Mouse (Mus musculus) testis, adult 2 months (tissue): ENCODE results near the gene Myl9. TPM values are rescaled to one million over a fixed set of nuclear protein-coding genes. Genes with fewer than 3 reads are reported as not detected.

Experiments used
- H3K27ac ChIP-seq: fragments of 200-500 bp; 2 replicates; pipeline ENCODE4 v1.5.1; 2012; ENCODE audit warnings: low read depth, low read length; ENCODE audit not compliant: control insufficient read depth, insufficient read depth
- H3K27me3 ChIP-seq: fragments of 200-500 bp; 2 replicates; pipeline ENCODE4 v1.6.1; 2012; ENCODE audit warnings: mild to moderate bottlenecking, low read length, moderate library complexity; ENCODE audit not compliant: control insufficient read depth, insufficient read depth
- H3K36me3 ChIP-seq: fragments of 200-500 bp; 2 replicates; pipeline ENCODE4 v1.6.1; 2012; ENCODE audit warnings: mild to moderate bottlenecking, low read length; ENCODE audit not compliant: control insufficient read depth, insufficient read depth
- H3K4me1 ChIP-seq: fragments of 200-500 bp; 2 replicates; pipeline ENCODE4 v1.6.1; 2012; ENCODE audit warnings: low read length; ENCODE audit not compliant: control insufficient read depth, insufficient read depth
- H3K4me3 ChIP-seq: fragments of 200-500 bp; 2 replicates; pipeline ENCODE4 v1.5.1; 2012; ENCODE audit warnings: low read depth, mild to moderate bottlenecking, low read length, moderate library complexity, mixed read lengths; ENCODE audit not compliant: control insufficient read depth
- CTCF ChIP-seq: fragments of 200-500 bp; IDR thresholded peaks from 2 replicates; pipeline ENCODE4 v1.5.1; 2012; ENCODE audit warnings: low read depth, mild to moderate bottlenecking, inconsistent platforms, low read length, moderate library complexity; ENCODE audit not compliant: control insufficient read depth, insufficient read depth, insufficient replicate concordance
- POLR2A ChIP-seq: fragments of 200-500 bp; IDR thresholded peaks from 2 replicates; pipeline ENCODE4 v1.6.1; 2012; ENCODE audit warnings: low read depth, mild to moderate bottlenecking, inconsistent platforms, low read length, moderate library complexity; ENCODE audit not compliant: control insufficient read depth
- polyA plus RNA-seq: library from polyadenylated mRNA; depleted of rRNA; stranded (reverse); fragments of >200 nt; gene quantifications from 2 replicates; pipeline ENCODE4 v1.2.3, GENCODE M21; 2012; rRNA removed

Myl9 gene
- 68.0 and 106 TPM in 2 replicates for polyA plus RNA-seq

DNA sequence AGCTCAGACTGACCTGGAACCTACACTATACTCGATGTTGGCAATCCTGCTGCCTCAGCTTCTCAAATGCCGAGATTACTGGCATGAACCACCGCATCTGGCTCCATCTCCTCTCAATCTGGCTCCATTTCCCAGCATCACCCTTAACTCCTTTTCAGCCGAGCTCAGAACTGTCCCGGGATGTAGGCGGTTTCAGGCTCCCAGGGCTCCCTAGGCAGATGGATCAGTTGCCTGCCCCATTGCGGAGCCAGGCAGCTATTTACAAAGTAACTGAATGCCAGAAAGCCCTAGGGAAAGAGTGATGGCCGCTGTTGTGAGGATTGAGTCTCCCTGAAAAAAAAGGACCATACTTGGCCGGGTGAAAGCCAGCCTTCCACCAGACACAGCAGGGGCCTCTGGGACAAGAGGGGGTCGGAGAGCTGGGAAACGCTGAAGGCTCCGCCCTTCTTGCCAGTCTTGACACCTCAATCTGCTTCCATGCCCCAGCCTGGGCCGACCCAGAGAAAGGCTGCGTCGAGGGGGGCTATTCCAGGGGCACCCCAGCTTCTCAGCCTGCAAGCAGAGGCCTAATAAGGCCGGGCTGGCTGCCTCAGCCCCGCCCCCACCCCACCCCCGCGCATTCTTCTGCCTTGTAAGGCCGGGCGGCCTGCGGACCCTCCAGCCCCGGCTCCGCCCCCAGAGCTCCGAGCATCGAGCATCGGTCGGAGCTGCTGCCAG lies at the start of gene Myl9:
Gene Myl9, plus strand, starts transcription at position 683 of the 717 bp plus-strand sequence.
- peak within 1 kb of the TSS; percentile 87 for H3K27ac ChIP-seq
- no peaks in the 10 kb centered on the region for H3K36me3 ChIP-seq
- H3K27me3 ChIP-seq, result no peaks in the 10 kb centered on the region
- H3K4me1 ChIP-seq, result peaks cover 17% of the 10 kb centered on the region
- H3K4me3 ChIP-seq, result peak within 1 kb of the TSS; percentile 80
- TF ChIP-seq CTCF (no peak), POLR2A (no peak)

DNA sequence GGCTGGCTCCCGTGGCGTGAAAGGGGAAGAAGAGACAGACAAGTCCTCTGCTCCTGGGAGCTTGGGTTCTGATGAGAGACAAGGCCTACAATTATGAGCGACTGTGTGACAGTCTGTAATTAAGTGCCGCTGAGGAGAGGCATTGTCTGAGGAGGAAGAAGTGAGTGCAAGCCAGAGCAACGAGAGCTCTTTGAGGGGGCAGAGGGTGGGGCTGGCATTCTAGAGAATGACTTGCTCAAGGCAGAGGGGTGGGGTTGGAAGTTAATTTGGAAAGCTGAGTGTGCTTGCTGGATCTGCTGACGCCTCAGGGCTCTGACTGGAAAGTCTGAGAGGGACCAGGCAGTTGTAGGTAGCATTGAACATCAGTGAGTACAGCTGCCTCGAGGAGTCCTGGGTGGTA lies 48.9 kb upstream of the Myl9 start:
- TF ChIP-seq POLR2A (no peak), CTCF (no peak)
- Histone ChIP-seq H3K27ac (no peak overlapping the region), H3K36me3 (no peaks in the 10 kb centered on the region), H3K4me1 (peaks cover 18% of the 10 kb centered on the region), H3K4me3 (no peak overlapping the region), H3K27me3 (no peaks in the 10 kb centered on the region)

DNA sequence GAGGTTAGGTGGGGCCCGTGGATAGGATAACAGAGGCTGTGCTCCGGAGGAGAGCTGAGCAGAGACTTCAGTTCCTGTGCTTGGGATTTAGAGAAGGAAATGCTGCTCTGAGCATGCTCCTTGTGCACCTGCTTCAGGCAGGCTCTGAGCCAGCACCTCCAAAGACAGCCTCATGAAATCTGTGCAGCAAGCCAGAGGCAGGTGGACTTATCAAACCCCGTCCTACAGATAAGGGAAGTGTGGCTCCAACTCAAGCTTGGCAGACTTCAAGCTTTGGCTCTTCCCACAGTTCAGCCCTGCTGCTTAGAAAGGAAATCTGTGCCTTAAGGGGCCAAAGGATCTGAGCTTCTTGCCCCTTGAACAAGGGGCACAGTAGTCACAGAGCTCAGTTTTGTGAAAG lies 48.3 kb upstream of the Myl9 start:
- H3K27me3 ChIP-seq, result no peaks in the 10 kb centered on the region
- no peaks in the 10 kb centered on the region for H3K36me3 ChIP-seq
- H3K4me3 ChIP-seq, result no peak overlapping the region
- peaks cover 13% of the 10 kb centered on the region for H3K4me1 ChIP-seq
- no peak overlapping the region for H3K27ac ChIP-seq
- no peak for TF ChIP-seq CTCF
- no peak for TF ChIP-seq POLR2A

DNA sequence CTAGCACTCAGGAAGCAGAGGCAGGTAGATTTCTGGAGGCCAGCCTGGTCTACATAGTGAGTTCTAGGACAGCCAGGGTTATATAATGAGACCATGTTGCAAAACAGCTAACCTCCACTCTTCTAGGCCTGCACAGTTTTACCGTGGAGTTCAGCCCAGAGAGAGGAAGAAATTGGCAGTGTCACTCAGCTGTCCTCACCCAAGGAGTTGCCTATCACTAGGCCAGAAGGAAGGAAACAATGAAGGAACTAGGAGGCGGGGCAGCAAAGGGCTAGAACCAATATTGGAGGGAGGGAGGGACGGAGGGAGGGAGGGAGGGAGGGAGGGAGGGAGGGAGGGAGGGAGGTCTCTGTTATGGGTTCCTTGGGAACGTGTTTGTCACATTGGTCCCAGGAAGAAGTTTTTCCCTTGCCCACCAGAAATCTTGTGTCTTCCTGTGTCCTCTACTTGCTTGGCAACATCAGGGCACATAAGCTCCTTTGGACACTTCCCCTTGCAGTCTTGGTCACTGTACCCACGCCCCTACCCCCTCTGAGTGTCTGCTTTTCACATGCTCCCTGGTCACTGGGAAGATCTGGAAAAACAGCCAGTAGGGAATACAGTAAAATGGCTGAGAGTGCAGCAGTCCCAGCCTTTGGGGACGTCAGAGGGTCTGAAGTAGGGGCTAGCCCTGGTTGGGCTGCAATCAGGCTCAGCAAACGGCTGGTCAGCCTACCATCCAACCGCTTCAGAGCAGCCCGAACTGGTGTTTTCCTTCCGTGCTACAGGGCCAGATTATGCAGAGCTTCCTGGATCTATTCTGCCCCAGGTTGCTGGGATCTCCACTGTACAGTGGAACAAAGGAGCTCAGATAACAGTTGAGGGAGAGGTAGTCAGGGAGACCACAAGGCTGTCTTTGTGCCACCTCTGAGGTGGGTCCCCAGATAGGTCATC lies 45.4 kb upstream of the Myl9 start:
- Histone ChIP-seq H3K4me1 (peaks cover 10% of the 10 kb centered on the region), H3K36me3 (no peaks in the 10 kb centered on the region), H3K4me3 (no peak overlapping the region), H3K27me3 (no peaks in the 10 kb centered on the region), H3K27ac (peak overlapping the region; percentile 69; the same call in 1 of the 2 replicates)
- TF ChIP-seq CTCF, result no peak
- TF ChIP-seq POLR2A, result no peak

DNA sequence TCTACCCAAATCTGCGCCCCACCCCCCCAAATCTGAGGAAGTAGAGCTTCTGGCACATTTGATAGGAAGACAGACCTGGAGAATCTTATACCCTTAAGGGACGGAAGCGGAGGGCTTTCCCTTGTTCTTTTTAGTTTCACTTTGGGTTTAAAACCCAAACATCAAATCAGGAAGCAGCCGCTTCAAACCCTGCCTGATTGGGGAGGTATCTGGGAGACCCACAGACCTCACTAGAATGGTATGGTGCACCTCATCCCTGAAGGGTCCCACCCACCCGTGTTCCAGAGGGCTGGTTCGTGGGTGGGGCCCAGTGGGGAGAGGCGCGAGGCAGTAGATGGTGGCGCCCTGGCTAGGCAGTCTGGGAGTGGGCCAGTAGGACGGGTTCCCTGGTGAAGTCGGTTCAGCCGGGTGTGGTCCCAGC lies 44.7 kb upstream of the Myl9 start:
- no peak overlapping the region for H3K27ac ChIP-seq
- H3K36me3 ChIP-seq, result no peaks in the 10 kb centered on the region
- TF ChIP-seq CTCF (no peak), POLR2A (no peak)
- H3K27me3 ChIP-seq, result no peaks in the 10 kb centered on the region
- no peak overlapping the region for H3K4me3 ChIP-seq
- H3K4me1 ChIP-seq, result peaks cover 8% of the 10 kb centered on the region

DNA sequence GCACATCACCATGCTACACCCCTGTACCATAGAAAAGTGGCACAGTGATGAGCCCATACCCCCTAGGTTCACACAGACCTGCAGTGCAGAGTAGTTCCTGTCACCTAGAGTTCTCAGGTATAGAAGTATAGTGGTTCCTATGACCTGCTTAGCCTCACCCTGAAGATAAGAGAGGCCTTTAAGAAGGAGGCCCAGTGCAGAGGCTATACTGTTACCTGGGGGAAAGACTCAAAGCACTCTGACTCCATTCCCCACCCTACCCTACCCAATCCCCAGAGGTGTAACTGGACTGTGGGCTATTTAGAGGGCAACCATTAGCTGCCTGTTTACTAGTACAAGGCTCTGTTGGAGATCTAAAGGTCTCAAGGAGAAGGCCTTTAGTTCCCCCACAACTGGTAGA lies 43.6 kb upstream of the Myl9 start:
- Histone ChIP-seq H3K27me3 (no peaks in the 10 kb centered on the region), H3K36me3 (no peaks in the 10 kb centered on the region), H3K27ac (no peak overlapping the region), H3K4me1 (peaks cover 6% of the 10 kb centered on the region), H3K4me3 (no peak overlapping the region)
- TF ChIP-seq CTCF (no peak), POLR2A (no peak)

DNA sequence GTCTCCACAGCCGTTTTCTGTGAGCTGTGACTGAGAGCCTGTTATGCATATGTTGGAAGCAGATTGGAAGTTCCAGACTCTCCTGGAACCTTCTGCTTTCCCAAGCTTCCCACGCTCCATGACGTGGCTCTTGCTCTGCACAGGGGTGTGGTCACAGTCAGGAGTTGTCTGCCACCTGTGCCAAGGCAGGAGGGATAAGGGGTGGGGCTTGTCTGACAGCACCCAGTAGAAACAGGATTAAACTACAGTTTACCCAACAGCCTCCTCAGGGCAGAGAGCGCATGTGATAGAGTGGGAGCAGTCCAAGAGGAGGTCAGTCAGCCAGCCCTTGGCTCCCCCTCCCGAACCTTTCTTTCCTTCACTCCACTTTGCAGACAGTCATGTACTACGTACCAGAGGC lies 43.1 kb upstream of the Myl9 start:
- no peaks in the 10 kb centered on the region for H3K36me3 ChIP-seq
- H3K4me1 ChIP-seq, result peaks cover 6% of the 10 kb centered on the region
- H3K27ac ChIP-seq, result peak overlapping the region; percentile 23; the same call in 1 of the 2 replicates
- TF ChIP-seq CTCF, result no peak
- no peak for TF ChIP-seq POLR2A
- no peaks in the 10 kb centered on the region for H3K27me3 ChIP-seq
- no peak overlapping the region for H3K4me3 ChIP-seq
